Mouse (Mus musculus) stomach, postnatal 0 days (tissue): ENCODE data around the gene Irs2.

Experiments
- CTCF ChIP-seq: IDR thresholded peaks from 2 replicates; pipeline ENCODE4 v1.5.1; 2016; ENCODE audit warnings: antibody characterized with exemption, low read depth, mild to moderate bottlenecking, moderate library complexity
- EP300 ChIP-seq: optimal IDR thresholded peaks from 2 replicates; pipeline ENCODE3; 2016; ENCODE audit warnings: antibody characterized with exemption

- TF ChIP-seq CTCF = no peak
- TF ChIP-seq EP300 = no peak
Measured at GRCm38 (mm10) chr8:11003253-11003652, 5.0 kb downstream of the Irs2 start.
